Mouse (Mus musculus): ENCODE results near the gene Mrap. TPM values are rescaled to one million over a fixed set of nuclear protein-coding genes. Genes with fewer than 3 reads are reported as not detected.

Mrap gene
- total RNA-seq, 2 experiments from 2014 or later, result 21.5 to 27.5 TPM

DNA sequence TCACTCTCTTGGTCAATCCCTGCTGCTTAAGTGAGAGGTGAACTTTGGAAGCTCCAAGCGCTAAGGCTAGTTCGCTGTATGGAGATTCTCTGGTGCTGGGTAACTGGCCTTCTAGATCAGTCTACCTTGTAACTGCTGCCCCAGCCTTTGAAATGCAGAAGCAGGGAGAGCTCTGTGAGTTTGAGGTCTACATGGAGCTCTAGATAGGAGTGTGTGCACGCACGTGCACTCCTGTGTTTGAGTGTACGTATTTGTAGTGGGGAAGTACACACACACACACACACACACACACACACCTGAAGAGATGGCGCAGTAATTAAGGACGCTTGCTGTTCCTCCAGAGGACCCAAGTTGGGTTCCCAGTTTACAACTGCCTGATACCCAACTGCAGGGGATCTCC is 10.2 kb downstream of the Mrap start:
- intact Hi-C loops (cut with DNase I), result no loop called here
- DNase-seq, result no peak

DNA sequence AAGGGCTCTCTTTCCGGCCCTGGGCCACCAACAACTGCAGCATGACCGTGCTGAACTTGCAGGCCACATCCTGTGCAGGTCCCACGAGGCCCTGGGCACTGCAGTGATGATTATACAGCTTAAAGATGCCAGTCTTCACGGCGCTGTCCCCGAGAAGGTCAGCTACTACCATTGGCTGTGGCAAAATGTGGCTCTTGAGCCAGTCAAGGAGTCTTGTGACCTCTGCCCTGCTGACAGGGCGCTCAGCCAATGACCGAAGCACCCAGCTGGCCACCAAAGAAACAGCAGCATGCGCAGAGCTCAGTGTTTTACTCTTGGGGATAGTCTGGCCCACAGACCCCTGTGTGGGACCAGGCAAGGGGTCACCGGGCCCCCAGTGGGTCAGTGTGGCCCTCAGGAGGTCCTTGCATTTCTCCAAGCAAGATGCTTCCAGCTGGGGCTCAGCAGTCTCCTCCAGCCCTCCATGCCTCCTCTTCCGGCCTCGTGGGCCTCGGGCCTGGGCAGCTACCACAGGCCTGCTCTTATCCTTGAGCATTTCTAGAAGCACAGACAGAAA is 15.5 kb downstream of the Mrap start:
- no peak for DNase-seq
- intact Hi-C loops (cut with DNase I), result no loop called here

DNA sequence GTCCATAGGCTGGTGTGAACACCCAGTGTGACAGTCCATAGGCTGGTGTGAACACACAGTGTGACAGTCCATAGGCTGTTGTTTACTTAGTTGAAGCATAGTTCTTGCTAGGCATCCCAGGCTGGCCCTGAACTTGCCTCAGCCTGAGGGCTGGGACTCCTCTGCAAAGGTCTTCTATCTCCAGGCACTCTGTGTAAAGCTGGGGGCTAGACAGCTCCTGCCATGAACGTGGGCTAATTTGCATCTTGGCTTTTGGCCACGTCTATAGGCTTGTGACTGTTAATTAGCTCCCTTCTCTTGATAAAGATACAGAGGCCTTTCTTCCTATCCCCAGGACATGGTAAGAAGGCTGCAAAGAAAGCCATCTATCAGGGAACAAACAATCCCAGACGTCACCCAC is 21.3 kb downstream of the Mrap start:
- intact Hi-C loops (cut with DNase I), result no loop called here
- DNase-seq, result no peak

DNA sequence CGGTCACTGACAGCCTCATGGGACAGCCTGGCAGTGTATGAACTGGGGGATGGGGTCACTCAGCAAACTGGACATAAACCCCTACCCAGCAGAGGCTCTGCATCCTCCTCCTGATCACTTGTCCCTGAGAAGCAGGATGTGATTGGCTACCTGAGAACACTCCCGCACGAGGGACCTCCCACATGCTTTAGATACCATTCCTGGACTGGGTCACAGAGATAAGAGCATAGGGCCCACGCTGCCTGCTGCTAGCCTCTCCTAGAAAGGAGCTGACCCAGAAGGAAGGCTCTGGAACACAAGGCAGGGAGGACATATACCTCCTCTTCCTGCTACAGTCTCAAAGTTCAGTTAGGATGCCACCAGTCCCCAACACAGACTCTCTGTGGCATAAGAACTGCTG is 22.5 kb downstream of the Mrap start:
- intact Hi-C loops (cut with DNase I), result no loop called here
- DNase-seq, result no peak

DNA sequence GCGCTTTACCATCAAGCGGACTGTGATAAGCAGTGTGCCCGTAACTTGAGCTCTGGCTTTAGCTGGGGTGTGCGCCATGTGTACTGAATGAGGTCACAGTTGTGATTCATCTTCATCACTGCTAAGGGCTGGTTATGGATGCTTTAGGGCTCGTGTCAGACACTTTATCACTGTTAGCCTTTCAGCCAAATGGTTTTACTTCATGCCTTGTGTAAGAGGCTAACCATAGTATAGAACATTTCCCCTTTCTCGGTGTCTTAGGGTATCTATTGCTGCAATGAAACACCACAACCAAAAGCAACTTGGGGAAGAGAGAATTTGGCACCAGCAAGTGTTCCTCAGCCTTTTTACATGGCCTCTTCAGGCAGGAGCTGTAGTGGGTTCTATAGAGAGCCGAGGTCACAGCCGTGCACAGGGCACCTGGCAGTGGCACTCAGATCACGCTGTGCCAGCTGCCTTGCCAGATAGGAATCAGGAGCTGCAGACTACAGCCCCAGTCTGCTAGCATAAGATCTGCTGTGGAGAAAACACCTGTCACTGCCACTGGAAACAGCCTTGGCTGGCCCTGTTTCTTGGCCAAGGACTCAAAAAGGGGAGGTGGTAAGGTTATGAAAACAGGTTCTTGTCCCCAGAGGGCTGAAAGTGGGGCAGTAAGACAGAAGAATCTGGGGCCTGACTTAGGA is 27.3 kb downstream of the Mrap start:
- intact Hi-C loops (cut with DNase I), result no loop called here
- no peak for DNase-seq

DNA sequence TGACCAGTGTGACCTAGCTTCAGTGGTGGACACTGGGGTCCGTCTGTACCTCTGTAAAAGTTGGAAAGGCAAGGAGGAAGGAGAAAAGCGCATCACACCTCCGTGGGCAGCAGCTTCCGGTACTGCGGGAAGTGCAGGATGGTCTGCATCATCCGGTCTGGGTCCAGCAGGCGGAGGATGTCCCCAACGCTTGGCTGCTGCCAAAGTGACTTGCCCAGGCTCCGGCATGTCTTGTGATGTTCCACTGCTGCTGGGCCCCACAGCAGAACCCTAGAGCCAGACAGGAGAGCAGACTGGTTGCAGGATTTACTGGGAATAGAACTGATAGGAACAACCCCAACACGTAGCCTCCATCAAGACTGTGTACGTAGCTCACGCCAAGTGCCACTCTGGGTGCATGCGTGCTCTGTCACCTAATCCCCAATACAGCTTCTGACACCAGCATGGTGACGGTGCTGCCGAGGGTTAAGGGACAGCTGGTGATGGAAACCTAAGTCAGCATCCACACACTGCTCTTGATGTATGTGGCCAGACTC is 29.0 kb downstream of the Mrap start:
- intact Hi-C loops (cut with DNase I), result no loop called here
- DNase-seq, result no peak

DNA sequence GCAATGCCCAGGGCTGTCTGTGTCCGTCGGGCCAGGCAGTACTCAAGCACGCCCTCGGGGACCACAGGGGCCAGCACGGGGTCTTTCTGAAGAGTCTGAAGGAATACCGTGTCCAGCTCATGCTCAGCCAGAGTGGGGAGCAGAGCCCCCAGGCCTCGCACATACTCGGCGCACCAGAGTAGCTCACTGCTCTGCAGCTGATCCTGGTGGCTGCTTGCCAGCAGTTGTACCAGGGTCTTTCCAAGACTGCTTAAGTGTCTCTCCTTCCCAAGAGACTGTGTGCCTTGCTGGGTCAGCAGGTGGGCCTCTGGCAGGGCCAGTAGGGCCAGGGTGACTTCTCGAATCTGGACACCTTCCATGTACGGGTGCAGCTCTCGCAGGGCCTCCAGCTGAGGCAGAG is 36.2 kb downstream of the Mrap start:
- no peak for DNase-seq
- intact Hi-C loops (cut with DNase I), result no loop called here

DNA sequence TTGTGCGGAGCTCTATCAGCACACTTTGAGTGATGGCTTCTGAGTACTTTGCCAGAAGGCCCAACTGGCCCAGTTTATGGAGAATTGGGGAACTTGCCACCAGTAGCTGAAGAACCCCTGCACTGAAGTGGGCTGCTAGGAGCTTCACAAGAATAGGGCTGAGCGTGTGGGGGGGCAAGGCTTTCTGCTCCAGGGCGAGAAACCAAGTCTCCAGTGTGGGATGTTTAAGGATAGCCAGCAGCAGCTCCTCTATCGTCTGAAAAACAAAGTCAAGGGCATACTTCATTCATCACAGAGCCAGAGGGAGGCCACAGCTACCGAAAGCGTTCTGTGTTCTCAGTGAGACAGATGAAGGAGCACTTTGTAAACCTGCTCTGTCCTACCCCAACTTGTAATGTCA is 36.6 kb downstream of the Mrap start:
- intact Hi-C loops (cut with DNase I), result no loop called here
- no peak for DNase-seq

DNA sequence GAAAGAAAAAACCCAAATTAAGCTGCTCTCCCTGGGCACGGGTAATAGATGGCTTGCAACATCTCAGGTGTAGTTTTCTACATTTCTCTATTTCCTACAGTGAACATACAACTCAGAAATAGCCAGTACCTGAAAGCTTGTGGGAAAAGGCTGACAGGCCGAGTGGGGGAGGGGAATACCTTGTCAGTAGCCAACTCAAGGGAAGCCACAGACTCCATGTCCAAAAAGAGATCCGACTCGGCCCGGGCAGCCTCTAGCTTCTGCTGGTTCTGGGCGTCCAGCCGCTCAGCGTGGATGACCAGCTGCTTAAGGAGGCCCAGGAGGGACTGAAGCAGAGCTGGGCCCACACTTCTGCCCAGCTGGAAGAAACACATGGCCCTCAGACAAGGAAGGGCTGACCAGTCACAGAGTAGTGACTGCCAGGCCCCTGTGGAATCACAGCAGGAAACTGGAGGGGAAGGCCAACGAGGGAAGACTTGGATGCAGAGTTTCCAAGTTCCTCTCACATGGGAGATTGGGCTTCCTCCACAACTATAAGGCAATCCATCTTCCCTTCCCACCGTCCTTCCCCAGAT is 38.0 kb downstream of the Mrap start:
- DNase-seq, result peak; percentile 16 to 29
- intact Hi-C loops (cut with DNase I), result no loop called here

DNA sequence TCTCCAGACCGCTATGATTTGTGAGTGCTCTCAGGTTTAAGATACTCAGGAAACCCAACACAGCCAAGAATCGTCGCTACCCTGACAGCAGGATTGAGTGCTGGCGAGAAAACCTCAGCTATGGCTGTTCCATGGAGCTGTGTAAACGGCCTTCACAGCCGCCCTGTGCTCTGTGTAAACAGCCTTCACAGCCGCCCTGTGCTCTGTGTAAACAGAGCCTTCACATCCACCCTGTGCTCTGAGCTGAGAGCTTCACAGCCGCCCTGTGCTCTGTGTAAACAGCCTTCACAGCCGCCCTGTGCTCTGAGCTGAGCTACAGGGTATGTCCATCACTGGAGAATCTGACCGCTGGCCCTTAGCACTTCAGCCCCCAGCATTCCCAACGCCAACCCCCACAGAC is 41.8 kb downstream of the Mrap start:
- intact Hi-C loops (cut with DNase I), result no loop called here
- no peak for DNase-seq

DNA sequence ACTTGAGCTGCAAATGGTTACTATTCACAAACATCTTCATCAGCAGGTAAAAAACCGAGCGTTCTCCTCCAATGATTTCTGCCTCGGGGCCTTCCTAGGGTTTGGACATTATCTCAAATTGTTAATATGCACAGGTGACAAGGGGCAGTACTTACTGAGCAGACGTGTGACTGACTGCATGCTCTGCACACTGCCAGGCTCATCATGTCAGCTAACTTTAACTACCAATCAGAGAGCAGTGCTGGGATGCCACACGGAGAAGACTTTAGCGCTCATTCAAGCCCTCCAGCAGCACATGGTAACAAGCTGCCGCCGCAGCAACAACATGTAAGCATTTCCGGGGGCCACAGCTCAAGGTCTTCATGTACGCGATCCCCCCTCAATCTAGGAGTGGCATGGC is 45.3 kb downstream of the Mrap start:
- intact Hi-C loops (cut with DNase I), result no loop called here
- DNase-seq, result peak in 1 of 2 experiments; percentile 27

DNA sequence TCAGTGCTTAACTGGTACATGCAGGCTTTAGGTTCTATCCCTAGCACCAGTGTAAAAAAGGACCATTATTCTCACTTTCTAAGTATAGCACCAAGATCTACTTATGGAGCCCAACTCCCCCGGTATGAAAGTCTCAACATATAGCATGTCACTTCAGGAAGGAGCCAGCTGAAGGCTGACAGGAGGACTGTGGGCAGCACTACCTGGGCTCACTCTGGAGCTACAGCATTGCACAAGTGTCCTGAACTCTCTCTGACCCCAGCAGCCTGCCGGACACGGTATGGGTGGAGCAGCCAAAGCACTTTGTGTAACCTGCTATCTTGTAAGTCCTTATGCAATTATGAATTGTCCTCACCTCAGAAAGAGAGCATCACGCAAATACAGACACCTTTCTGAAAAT is 47.2 kb downstream of the Mrap start:
- intact Hi-C loops (cut with DNase I), result no loop called here
- no peak for DNase-seq

DNA sequence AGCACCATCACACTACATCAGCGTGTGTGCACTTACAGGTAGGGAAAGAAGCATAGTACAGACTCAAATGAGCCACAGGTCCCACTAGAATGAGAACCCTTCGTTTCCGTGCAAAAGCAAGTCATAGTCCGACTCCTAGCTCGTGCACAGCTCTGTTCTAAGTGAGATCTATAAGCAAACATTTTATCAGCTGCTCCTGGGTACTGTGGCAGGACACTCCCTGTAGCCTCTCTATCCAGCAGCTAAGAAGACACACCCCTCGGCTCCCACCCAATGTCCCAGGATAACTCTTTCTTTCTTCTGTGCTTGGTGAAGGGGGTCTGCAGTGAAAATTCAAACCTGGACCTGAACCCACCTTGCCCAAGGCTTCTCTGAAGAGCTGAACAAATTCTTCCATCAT is 50.6 kb downstream of the Mrap start:
- no peak for DNase-seq
- intact Hi-C loops (cut with DNase I), result no loop called here

DNA sequence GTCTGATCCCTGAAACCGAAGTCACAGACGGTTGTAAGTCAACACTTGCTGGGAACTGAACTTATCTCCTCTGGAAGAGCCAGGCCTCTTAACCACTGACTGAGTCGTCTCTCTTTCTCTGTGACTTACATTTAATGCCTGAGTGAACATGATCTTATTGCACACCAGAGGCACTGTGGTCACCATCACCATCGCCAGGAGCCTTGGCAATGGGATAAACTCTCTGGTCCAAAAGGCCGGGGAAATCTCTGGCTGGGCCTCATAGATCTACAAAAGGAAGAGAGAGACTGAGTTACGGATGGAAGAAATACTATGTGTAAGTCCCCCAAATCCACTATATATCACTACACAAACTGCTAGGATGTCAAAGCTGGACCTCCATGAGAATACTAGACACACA is 52.9 kb downstream of the Mrap start:
- no peak for DNase-seq
- intact Hi-C loops (cut with DNase I), result no loop called here

DNA sequence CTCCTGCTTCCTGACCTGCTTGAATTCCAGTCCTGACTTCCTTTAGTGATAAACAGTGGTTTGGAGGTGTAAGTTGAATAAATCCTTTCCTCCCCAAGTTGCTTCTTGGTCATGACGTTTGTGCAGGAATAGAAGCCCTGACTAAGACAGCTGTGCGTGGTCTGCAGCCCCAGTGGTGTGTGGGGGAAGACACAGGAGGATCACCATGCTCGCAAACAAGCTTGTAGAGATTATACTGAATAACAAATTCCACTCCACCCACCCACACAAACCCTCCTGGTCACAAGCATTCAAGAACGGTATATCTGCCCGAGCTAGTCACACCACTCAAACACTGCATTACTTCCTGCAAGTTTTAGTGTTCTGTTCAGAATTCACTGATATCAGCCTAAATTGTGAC is 54.1 kb downstream of the Mrap start:
- DNase-seq, result no peak
- intact Hi-C loops (cut with DNase I), result no loop called here

DNA sequence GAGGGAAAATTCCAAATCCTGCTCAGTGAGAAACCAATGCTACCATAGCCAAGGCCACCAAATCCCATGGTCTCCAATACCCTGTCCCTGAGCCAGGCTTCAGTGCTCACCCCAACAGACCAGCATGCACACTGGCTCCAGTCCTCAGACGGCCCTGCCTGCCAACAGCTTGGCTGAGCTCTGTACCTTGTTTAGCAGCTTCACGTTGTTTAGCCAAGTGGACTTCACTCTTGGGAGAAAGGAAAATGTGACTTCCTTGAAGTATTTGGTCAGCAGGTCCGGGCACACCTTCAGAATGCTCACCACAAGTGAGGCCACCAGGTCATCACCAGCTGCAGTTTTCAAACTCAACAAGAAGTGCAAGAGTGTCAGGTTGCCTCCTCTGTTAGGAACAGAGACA is 54.5 kb downstream of the Mrap start:
- no peak for DNase-seq
- intact Hi-C loops (cut with DNase I), result no loop called here

DNA sequence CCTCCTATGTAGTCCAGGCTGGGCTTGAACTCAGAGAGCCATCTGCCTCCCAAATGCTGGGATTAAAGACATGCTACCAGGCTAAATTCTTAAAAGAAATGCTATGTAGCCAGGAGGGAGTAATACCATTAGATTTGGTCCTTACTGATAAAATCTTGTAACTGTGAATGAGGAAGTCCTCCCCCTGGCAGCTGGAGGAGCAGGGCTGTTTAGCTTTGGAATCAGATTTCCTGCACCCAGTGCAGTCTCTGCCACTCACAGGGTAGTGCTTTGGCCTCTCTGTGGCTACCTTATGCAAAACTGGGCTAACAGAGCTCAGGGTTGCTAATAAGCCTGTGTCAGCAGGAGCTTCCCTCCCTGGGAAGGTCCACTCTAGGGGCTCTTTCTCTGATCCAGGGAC is 56.7 kb downstream of the Mrap start:
- no peak for DNase-seq
- intact Hi-C loops (cut with DNase I), result no loop called here

DNA sequence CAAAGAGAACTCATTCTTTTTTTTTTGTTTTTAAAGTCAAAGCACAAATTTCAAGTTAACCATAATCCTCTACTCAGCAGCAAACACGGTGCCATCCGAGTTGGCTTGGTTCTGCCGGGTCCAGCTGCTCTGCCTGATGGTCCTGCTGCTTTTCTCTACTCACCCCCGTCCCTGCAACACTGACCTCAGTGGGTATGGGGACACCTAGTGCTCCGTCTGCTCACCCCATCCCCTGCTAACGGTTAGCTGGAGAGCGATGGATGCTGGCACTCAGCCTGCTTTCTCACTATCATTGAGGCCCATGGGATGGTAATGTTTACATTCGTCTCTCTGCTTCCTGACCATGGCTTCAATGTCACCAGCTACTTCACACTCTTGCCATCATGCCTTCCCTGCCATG is 60.4 kb downstream of the Mrap start:
- intact Hi-C loops (cut with DNase I), result no loop called here

DNA sequence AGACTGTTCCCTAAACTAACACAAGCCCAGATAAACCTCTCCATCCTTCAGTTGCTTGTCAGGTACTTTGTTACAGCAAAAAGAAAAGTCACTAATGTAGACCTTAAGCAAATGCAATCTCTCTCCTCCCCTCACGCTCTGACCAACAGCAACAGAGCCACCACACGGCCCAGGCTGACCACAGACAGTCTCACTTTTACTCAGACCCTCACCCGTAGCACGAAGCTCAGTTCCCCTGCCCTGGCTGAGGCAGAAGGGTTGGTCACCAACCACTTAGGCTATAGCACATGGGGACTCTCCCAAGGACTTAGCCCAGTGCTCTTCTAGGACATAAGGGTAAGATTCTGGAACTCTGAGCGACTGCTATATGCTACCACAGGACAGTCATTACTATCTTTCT is 60.8 kb downstream of the Mrap start:
- intact Hi-C loops (cut with DNase I), result no loop called here
- DNase-seq, result no peak

More for the DNA sequence above, 60.4 kb downstream of the Mrap start:
- DNase-seq, result no peak

Measured in heart, postnatal 10 days (tissue).